Comparison of ENCODE assay signal across 28 mouse cellular contexts in the genomic region with DNA sequence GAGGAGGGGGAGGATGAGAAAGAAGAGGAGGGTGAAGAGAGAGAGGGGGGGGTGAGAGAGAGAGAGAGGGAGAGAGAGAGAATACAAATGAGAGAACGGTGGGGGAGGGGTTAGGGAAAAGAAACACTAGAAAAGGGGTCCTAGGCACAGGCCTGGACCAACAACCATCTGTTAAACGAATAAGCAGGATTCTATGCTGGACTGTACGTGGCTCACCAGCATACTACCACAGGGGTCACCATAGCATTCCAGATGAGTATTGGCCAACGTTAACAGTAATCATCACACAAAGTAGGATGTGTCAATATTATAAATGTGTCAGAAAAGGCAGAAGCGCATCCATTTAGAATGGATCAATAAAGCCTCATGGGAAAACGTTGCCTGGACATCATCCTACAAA.
DNase-seq lines count a peak whose midpoint lies in the region; ATAC-seq lines count a peak whose summit lies in the region.
"Had no signal": no experiment of that assay in that cellular context is flagged by ENCODE, and none has a peak within 500 bp of the region (broad histone marks: within the 10 kb centered on the region; RNA-seq: fewer than 3 reads in every experiment).

No protein-coding gene starts in this region.

- H3K4me1 ChIP-seq in hindbrain, embryonic 12.5 days = peaks cover 18% of the 10 kb centered on the region
- 0 out of 2 replicates have a peak, but pooled peaks cover 4% of the 10 kb centered on the region for H3K4me1 ChIP-seq in hindbrain, embryonic 14.5 days (replicated peaks; ENCODE audit: control insufficient read depth, insufficient read depth, low read length)
- peaks cover 27% of the 10 kb centered on the region for H3K4me1 ChIP-seq in neural tube, embryonic 13.5 days (replicated peaks)
- peaks cover 9% of the 10 kb centered on the region for H3K4me1 ChIP-seq in neural tube, embryonic 15.5 days
- peaks cover 44% of the 10 kb centered on the region for H3K4me1 ChIP-seq in midbrain, embryonic 13.5 days (replicated peaks)
- H3K4me1 ChIP-seq: liver, embryonic 15.5 days had no signal

- no peaks in the 10 kb centered on the region for H3K27me3 ChIP-seq in hindbrain, embryonic 12.5 days
- no peaks in the 10 kb centered on the region for H3K27me3 ChIP-seq in hindbrain, embryonic 14.5 days (ENCODE audit: control insufficient read depth, insufficient read depth, low read length)
- no peaks in the 10 kb centered on the region for H3K27me3 ChIP-seq in neural tube, embryonic 13.5 days
- no peaks in the 10 kb centered on the region for H3K27me3 ChIP-seq in neural tube, embryonic 15.5 days (replicated peaks)
- H3K27me3 ChIP-seq in midbrain, embryonic 13.5 days = no peaks in the 10 kb centered on the region
- H3K27me3 ChIP-seq: hindbrain, embryonic 15.5 days; kidney, embryonic 15.5 days; limb, embryonic 12.5 days; liver, embryonic 15.5 days had no signal

- no peaks in the 10 kb centered on the region for H3K9me3 ChIP-seq in hindbrain, embryonic 12.5 days (replicated peaks)
- H3K9me3 ChIP-seq in hindbrain, embryonic 14.5 days (ENCODE audit: control insufficient read depth, low read length) = no peaks in the 10 kb centered on the region
- no peaks in the 10 kb centered on the region for H3K9me3 ChIP-seq in neural tube, embryonic 13.5 days
- no peaks in the 10 kb centered on the region for H3K9me3 ChIP-seq in neural tube, embryonic 15.5 days (replicated peaks)
- H3K9me3 ChIP-seq in midbrain, embryonic 13.5 days = no peaks in the 10 kb centered on the region
- H3K9me3 ChIP-seq: hindbrain, embryonic 15.5 days; kidney, embryonic 15.5 days; limb, embryonic 12.5 days; liver, embryonic 15.5 days had no signal

- no peak for ATAC-seq in hindbrain, embryonic 12.5 days (ENCODE audit: low FRiP score)
- no peak for ATAC-seq in hindbrain, embryonic 14.5 days (ENCODE audit: low FRiP score)
- ATAC-seq in neural tube, embryonic 13.5 days (ENCODE audit: low read depth) = 0 out of 2 replicates have a peak, but pooled peaks have one; percentile 14
- ATAC-seq in neural tube, embryonic 15.5 days (ENCODE audit: low FRiP score) = no peak
- ATAC-seq in midbrain, embryonic 13.5 days = peak; percentile 71; the same call in 1 of the 2 replicates
- ATAC-seq: CD4-positive, CD25-positive, alpha-beta regulatory T cell, adult 4 months; forebrain, postnatal 0 days had no signal

- DNase-seq in hindbrain, embryonic 14.5 days (ENCODE audit: low spot score) = no peak
- DNase-seq in layer of hippocampus, adult 18-20 months (ENCODE audit: low spot score in 2 of 2) = no peak
- no peak for DNase-seq in frontal cortex, postnatal 25 days (ENCODE audit: low spot score in 2 of 2)
- DNase-seq: cerebellum, adult 11 months; cerebellum, adult 9-10 months; cerebellum, postnatal 36 days; forebrain, postnatal 0 days; gastrocnemius, postnatal 10 days; kidney, adult 18-20 months; kidney, postnatal 25 days; lung, embryonic 14.5 days; lung, postnatal 14 days; right cerebral cortex, adult 18-20 months; right cerebral cortex, postnatal 4 days; thymus, adult 18-20 months; thymus, postnatal 25 days had no signal

- H3K4me2 ChIP-seq in hindbrain, embryonic 12.5 days (replicated peaks) = no peak overlapping the region
- no peak overlapping the region for H3K4me2 ChIP-seq in hindbrain, embryonic 14.5 days (replicated peaks)
- H3K4me2 ChIP-seq in neural tube, embryonic 13.5 days = no peak overlapping the region
- H3K4me2 ChIP-seq in neural tube, embryonic 15.5 days = no peak overlapping the region
- no peak overlapping the region for H3K4me2 ChIP-seq in midbrain, embryonic 13.5 days (replicated peaks)
- H3K4me2 ChIP-seq: hindbrain, embryonic 15.5 days; limb, embryonic 12.5 days; liver, embryonic 15.5 days; lung, embryonic 14.5 days had no signal

- peak overlapping the region; percentile 55; the same call in 1 of the 2 replicates for H3K27ac ChIP-seq in hindbrain, embryonic 12.5 days
- H3K27ac ChIP-seq in hindbrain, embryonic 14.5 days = no peak overlapping the region
- peak overlapping the region; percentile 46 for H3K27ac ChIP-seq in neural tube, embryonic 13.5 days (replicated peaks)
- H3K27ac ChIP-seq in neural tube, embryonic 15.5 days (replicated peaks) = no peak overlapping the region
- peak overlapping the region; percentile 35 for H3K27ac ChIP-seq in midbrain, embryonic 13.5 days
- H3K27ac ChIP-seq: hindbrain, embryonic 15.5 days; kidney, embryonic 15.5 days; layer of hippocampus, adult 2 months; left cerebral cortex, adult 2 months; limb, embryonic 12.5 days; liver, embryonic 15.5 days; stomach, postnatal 0 days had no signal

- no peak overlapping the region for H3K4me3 ChIP-seq in hindbrain, embryonic 12.5 days
- no peak overlapping the region for H3K4me3 ChIP-seq in hindbrain, embryonic 14.5 days (replicated peaks; ENCODE audit: low read length)
- H3K4me3 ChIP-seq in neural tube, embryonic 13.5 days = no peak overlapping the region
- no peak overlapping the region for H3K4me3 ChIP-seq in neural tube, embryonic 15.5 days (replicated peaks)
- no peak overlapping the region for H3K4me3 ChIP-seq in midbrain, embryonic 13.5 days (replicated peaks)
- H3K4me3 ChIP-seq: hindbrain, embryonic 15.5 days; kidney, embryonic 15.5 days; layer of hippocampus, adult 2 months; left cerebral cortex, adult 2 months; limb, embryonic 12.5 days; liver, embryonic 15.5 days had no signal

- H3K36me3 ChIP-seq in hindbrain, embryonic 12.5 days = no peaks in the 10 kb centered on the region
- no peaks in the 10 kb centered on the region for H3K36me3 ChIP-seq in hindbrain, embryonic 14.5 days (replicated peaks; ENCODE audit: control insufficient read depth, insufficient read depth)
- no peaks in the 10 kb centered on the region for H3K36me3 ChIP-seq in neural tube, embryonic 13.5 days
- no peaks in the 10 kb centered on the region for H3K36me3 ChIP-seq in neural tube, embryonic 15.5 days
- no peaks in the 10 kb centered on the region for H3K36me3 ChIP-seq in midbrain, embryonic 13.5 days
- H3K36me3 ChIP-seq: hindbrain, embryonic 15.5 days; kidney, embryonic 15.5 days; limb, embryonic 12.5 days; liver, embryonic 15.5 days had no signal

- no peak overlapping the region for H3K9ac ChIP-seq in hindbrain, embryonic 12.5 days
- no peak overlapping the region for H3K9ac ChIP-seq in hindbrain, embryonic 14.5 days
- no peak overlapping the region for H3K9ac ChIP-seq in neural tube, embryonic 13.5 days
- H3K9ac ChIP-seq in neural tube, embryonic 15.5 days (replicated peaks) = no peak overlapping the region
- no peak overlapping the region for H3K9ac ChIP-seq in midbrain, embryonic 13.5 days (replicated peaks)
- H3K9ac ChIP-seq: forebrain, postnatal 0 days; hindbrain, embryonic 15.5 days; kidney, embryonic 15.5 days; limb, embryonic 12.5 days; liver, embryonic 15.5 days; lung, embryonic 14.5 days had no signal

- WGBS in hindbrain, embryonic 12.5 days = 67% methylated on average over 6 of the region's 6 CpGs
- 56% methylated on average over 6 of the region's 6 CpGs for WGBS in hindbrain, embryonic 14.5 days
- WGBS in neural tube, embryonic 13.5 days = 52% methylated on average over 6 of the region's 6 CpGs
- WGBS in neural tube, embryonic 15.5 days = 63% methylated on average over 6 of the region's 6 CpGs
- WGBS in midbrain, embryonic 13.5 days = 67% methylated on average over 6 of the region's 6 CpGs

Comparison
In these comparisons a context has a peak if more than half of its experiments do, and no peak if none do; other contexts are left out.
1. ATAC-seq: peak in neural tube, embryonic 13.5 days (single experiment) and midbrain, embryonic 13.5 days (single experiment); none in hindbrain, embryonic 12.5 days (single experiment), hindbrain, embryonic 14.5 days (single experiment) and neural tube, embryonic 15.5 days (single experiment).
2. H3K27ac ChIP-seq: peak in hindbrain, embryonic 12.5 days (single experiment), neural tube, embryonic 13.5 days (single experiment) and midbrain, embryonic 13.5 days (single experiment); none in hindbrain, embryonic 14.5 days (single experiment) and neural tube, embryonic 15.5 days (single experiment).